Mouse (Mus musculus): ENCODE data around the gene Lrg1. TPM values are rescaled to one million over a fixed set of nuclear protein-coding genes. Genes with fewer than 3 reads are reported as not detected.
A peak's percentile ranks its signal among the peaks of the same experiment; 100 is the strongest.
"Not testable (repeated sequence)": the region's sequence is repeated elsewhere in the genome, so short reads cannot be mapped to it uniquely, and the experiment has no call there.

The Lrg1 gene
- polyA plus RNA-seq, 1 experiment, result 2.6 TPM

- H3K4me3 ChIP-seq (ENCODE audit: insufficient read depth, low read length), result peak overlapping the region; percentile 97
- H3K4me1 ChIP-seq (ENCODE audit: control insufficient read depth, insufficient read depth, low read length), result peaks cover 4% of the 10 kb centered on the region
- TF ChIP-seq POLR2A (IDR thresholded peaks at IDR 0.05; ENCODE audit: extremely low read depth, insufficient read depth, low read length) (no peak), CTCF (IDR thresholded peaks at IDR 0.05; ENCODE audit: extremely low read depth, insufficient read depth, low read length) (no peak)
- H3K27ac ChIP-seq (ENCODE audit: insufficient read depth, low read length), result no peak overlapping the region
Measured at GRCm38 (mm10) chr17:56080781-56081585, 40.8 kb downstream of the Lrg1 start.

- Histone ChIP-seq H3K27ac (ENCODE audit: insufficient read depth, low read length) (no peak overlapping the region), H3K4me3 (ENCODE audit: insufficient read depth, low read length) (peak overlapping the region; percentile 97), H3K4me1 (ENCODE audit: control insufficient read depth, insufficient read depth, low read length) (peaks cover 4% of the 10 kb centered on the region)
- no peak for TF ChIP-seq POLR2A (IDR thresholded peaks at IDR 0.05; ENCODE audit: extremely low read depth, insufficient read depth, low read length)
- no peak for TF ChIP-seq CTCF (IDR thresholded peaks at IDR 0.05; ENCODE audit: extremely low read depth, insufficient read depth, low read length)
Measured at GRCm38 (mm10) chr17:56079921-56080320, 41.9 kb downstream of the Lrg1 start.

GRCm38 (mm10) chr17:56078880-56079795 is 42.7 kb downstream of the Lrg1 start, which contains the start of gene Hdgfl2:
Gene Hdgfl2, plus strand, starts transcription at chr17:56079634.
- Histone ChIP-seq H3K4me1 (ENCODE audit: control insufficient read depth, insufficient read depth, low read length) (peaks cover 3% of the 10 kb centered on the region), H3K27ac (ENCODE audit: insufficient read depth, low read length) (no peak within 1 kb of the TSS)
- peak; percentile 79 for TF ChIP-seq POLR2A (IDR thresholded peaks at IDR 0.05; ENCODE audit: extremely low read depth, insufficient read depth, low read length)
- no peak for TF ChIP-seq CTCF (IDR thresholded peaks at IDR 0.05; ENCODE audit: extremely low read depth, insufficient read depth, low read length)

GRCm38 (mm10) chr17:56078361-56078760 is 43.4 kb downstream of the Lrg1 start:
- H3K4me3 ChIP-seq (ENCODE audit: insufficient read depth, low read length); H3K27ac ChIP-seq (ENCODE audit: insufficient read depth, low read length); H3K4me1 ChIP-seq (ENCODE audit: control insufficient read depth, insufficient read depth, low read length): not testable (repeated sequence)

More at GRCm38 (mm10) chr17:56078880-56079795, 42.7 kb downstream of the Lrg1 start, which contains the start of gene Hdgfl2:
- peak within 1 kb of the TSS; percentile 97 for H3K4me3 ChIP-seq (ENCODE audit: insufficient read depth, low read length)

- H3K4me1 ChIP-seq (ENCODE audit: control insufficient read depth, insufficient read depth, low read length), result peaks cover 5% of the 10 kb centered on the region; the same call in 1 of the 2 replicates
- no peak overlapping the region for H3K27ac ChIP-seq (ENCODE audit: insufficient read depth, low read length)
- no peak overlapping the region for H3K4me3 ChIP-seq (ENCODE audit: insufficient read depth, low read length)
- TF ChIP-seq CTCF (IDR thresholded peaks at IDR 0.05; ENCODE audit: extremely low read depth, insufficient read depth, low read length) (no peak), POLR2A (IDR thresholded peaks at IDR 0.05; ENCODE audit: extremely low read depth, insufficient read depth, low read length) (no peak)
Measured at GRCm38 (mm10) chr17:56077523-56077922, 44.3 kb downstream of the Lrg1 start.

DNA sequence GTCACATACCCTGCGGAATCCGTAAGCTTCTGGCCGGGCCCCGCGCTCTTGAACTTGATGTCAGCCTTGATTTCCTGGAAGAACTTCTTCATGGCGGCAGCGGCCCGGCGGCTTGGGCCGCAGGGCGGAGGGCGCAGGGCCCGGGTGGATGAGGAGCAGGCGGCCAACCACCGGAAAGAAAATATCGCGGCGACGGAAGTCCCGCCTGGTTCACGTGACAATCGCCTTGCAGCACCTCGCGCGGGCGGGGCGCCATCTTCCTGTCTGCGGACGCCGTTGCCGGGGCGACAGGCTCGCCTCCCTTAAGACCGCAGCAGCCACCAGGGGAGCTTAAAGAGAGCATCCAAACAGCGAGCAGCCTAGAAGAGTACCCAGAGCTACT is 47.0 kb downstream of the Lrg1 start, which contains the start of gene Ubxn6:
TSS of gene Ubxn6 (minus strand) at position 202 of the 382 bp plus-strand sequence.
- TF ChIP-seq POLR2A (IDR thresholded peaks at IDR 0.05; ENCODE audit: extremely low read depth, insufficient read depth, low read length) (peak; percentile 61), CTCF (IDR thresholded peaks at IDR 0.05; ENCODE audit: extremely low read depth, insufficient read depth, low read length) (0 out of 2 replicates have a peak, but pooled peaks have one; percentile 12)
- Histone ChIP-seq H3K27ac (ENCODE audit: insufficient read depth, low read length) (peak within 1 kb of the TSS; percentile 95), H3K4me3 (ENCODE audit: insufficient read depth, low read length) (peak within 1 kb of the TSS; percentile 86), H3K4me1 (ENCODE audit: control insufficient read depth, insufficient read depth, low read length) (peaks cover 2% of the 10 kb centered on the region; the same call in 1 of the 2 replicates)

GRCm38 (mm10) chr17:56074097-56074826 is 47.5 kb downstream of the Lrg1 start:
- Histone ChIP-seq H3K4me3 (ENCODE audit: insufficient read depth, low read length) (peak overlapping the region; percentile 86), H3K4me1 (ENCODE audit: control insufficient read depth, insufficient read depth, low read length) (peaks cover 2% of the 10 kb centered on the region; the same call in 1 of the 2 replicates), H3K27ac (ENCODE audit: insufficient read depth, low read length) (peak overlapping the region; percentile 95)
- no peak for TF ChIP-seq POLR2A (IDR thresholded peaks at IDR 0.05; ENCODE audit: extremely low read depth, insufficient read depth, low read length)
- no peak for TF ChIP-seq CTCF (IDR thresholded peaks at IDR 0.05; ENCODE audit: extremely low read depth, insufficient read depth, low read length)

GRCm38 (mm10) chr17:56072243-56072642 is 49.6 kb downstream of the Lrg1 start:
- no peak overlapping the region for H3K27ac ChIP-seq (ENCODE audit: insufficient read depth, low read length)
- no peak for TF ChIP-seq CTCF (IDR thresholded peaks at IDR 0.05; ENCODE audit: extremely low read depth, insufficient read depth, low read length)
- TF ChIP-seq POLR2A (IDR thresholded peaks at IDR 0.05; ENCODE audit: extremely low read depth, insufficient read depth, low read length), result no peak
- peaks cover 2% of the 10 kb centered on the region; the same call in 1 of the 2 replicates for H3K4me1 ChIP-seq (ENCODE audit: control insufficient read depth, insufficient read depth, low read length)
- no peak overlapping the region for H3K4me3 ChIP-seq (ENCODE audit: insufficient read depth, low read length)

DNA sequence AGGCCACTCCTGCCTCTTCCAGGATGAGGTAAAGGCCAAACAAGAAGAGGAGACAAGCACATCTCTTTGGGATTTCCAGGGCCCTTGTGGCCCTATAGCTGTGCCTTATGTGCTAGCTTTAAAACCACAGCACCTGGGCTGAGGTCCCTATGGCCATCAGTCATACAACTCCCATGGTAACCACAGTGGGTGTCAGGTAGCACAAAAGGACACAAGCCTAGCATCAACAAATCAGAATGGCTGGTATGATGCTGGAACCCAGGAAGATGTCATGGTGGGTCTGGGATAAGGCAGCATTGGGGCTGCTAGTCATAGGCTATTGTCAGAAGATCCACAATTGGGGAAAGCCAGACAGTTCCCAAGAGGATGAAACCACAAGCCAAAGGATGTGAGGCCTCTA is 50.7 kb downstream of the Lrg1 start:
- Histone ChIP-seq H3K4me3 (ENCODE audit: insufficient read depth, low read length) (no peak overlapping the region), H3K4me1 (ENCODE audit: control insufficient read depth, insufficient read depth, low read length) (peaks cover 2% of the 10 kb centered on the region; the same call in 1 of the 2 replicates), H3K27ac (ENCODE audit: insufficient read depth, low read length) (no peak overlapping the region)
- TF ChIP-seq POLR2A (IDR thresholded peaks at IDR 0.05; ENCODE audit: extremely low read depth, insufficient read depth, low read length), result no peak

Other genes with a start within 250 kb of the Lrg1 start
- 3.0 and 3.8 TPM in 2 replicates for gene Zfp119a, start 243.1 kb downstream of the Lrg1 start, polyA plus RNA-seq (2012; rRNA removed)
- 5.6 and 6.0 TPM in 2 replicates for gene Zfp959, start 229.9 kb downstream of the Lrg1 start, polyA plus RNA-seq (2012; rRNA removed)
- gene Zfp119b, start 172.5 kb downstream of the Lrg1 start, polyA plus RNA-seq (2012; rRNA removed), result 2.5 and 3.2 TPM in 2 replicates
- 2.1 and 2.3 TPM in 2 replicates for gene Ebi3, start 169.4 kb downstream of the Lrg1 start, polyA plus RNA-seq (2012; rRNA removed)
- gene Yju2, start 162.9 kb downstream of the Lrg1 start, polyA plus RNA-seq (2012; rRNA removed), result 9.1 and 11.0 TPM in 2 replicates
- gene Shd, start 151.5 kb downstream of the Lrg1 start, polyA plus RNA-seq (2012; rRNA removed), result 74.8 and 83.5 TPM in 2 replicates
- 76.7 and 91.0 TPM in 2 replicates for gene Fsd1, start 135.5 kb downstream of the Lrg1 start, polyA plus RNA-seq (2012; rRNA removed)
- 6.0 TPM in 2 replicates for gene Stap2, start 116.4 kb downstream of the Lrg1 start, polyA plus RNA-seq (2012; rRNA removed)
- gene Mpnd, start 116.3 kb downstream of the Lrg1 start, polyA plus RNA-seq (2012; rRNA removed), result 142 and 154 TPM in 2 replicates
- gene Sh3gl1, start 85.4 kb downstream of the Lrg1 start, polyA plus RNA-seq (2012; rRNA removed), result 56.5 and 59.4 TPM in 2 replicates
- 2.6 and 2.8 TPM in 2 replicates for gene Chaf1a, start 81.6 kb downstream of the Lrg1 start, polyA plus RNA-seq (2012; rRNA removed)
- 109 and 120 TPM in 2 replicates for gene Ubxn6, start 47.0 kb downstream of the Lrg1 start, polyA plus RNA-seq (2012; rRNA removed)
- gene Hdgfl2, start 42.4 kb downstream of the Lrg1 start, polyA plus RNA-seq (2012; rRNA removed), result 126 and 148 TPM in 2 replicates
- 0.73 and 1.2 TPM in 2 replicates for gene Plin4, start 12.2 kb downstream of the Lrg1 start, polyA plus RNA-seq (2012; rRNA removed)
- gene Plin5, start 4.4 kb downstream of the Lrg1 start, polyA plus RNA-seq (2012; rRNA removed), result 0.55 and 0.67 TPM in 2 replicates
- 87.3 and 88.9 TPM in 2 replicates for gene Sema6b, start 18.3 kb upstream of the Lrg1 start, polyA plus RNA-seq (2012; rRNA removed)
- 7.5 and 8.5 TPM in 2 replicates for gene Tnfaip8l1, start 40.5 kb upstream of the Lrg1 start, polyA plus RNA-seq (2012; rRNA removed)
- gene Mydgf, start 61.9 kb upstream of the Lrg1 start, polyA plus RNA-seq (2012; rRNA removed), result 43.3 and 45.8 TPM in 2 replicates
- gene Dpp9, start 96.9 kb upstream of the Lrg1 start, polyA plus RNA-seq (2012; rRNA removed), result 51.2 and 52.0 TPM in 2 replicates
- gene Fem1a, start 134.8 kb upstream of the Lrg1 start, polyA plus RNA-seq (2012; rRNA removed), result 23.3 and 24.1 TPM in 2 replicates
- 4.2 and 4.8 TPM in 2 replicates for gene Ticam1, start 154.8 kb upstream of the Lrg1 start, polyA plus RNA-seq (2012; rRNA removed)
- 8.4 and 10.1 TPM in 2 replicates for gene Plin3, start 170.9 kb upstream of the Lrg1 start, polyA plus RNA-seq (2012; rRNA removed)
- gene Arrdc5, start 178.3 kb upstream of the Lrg1 start, polyA plus RNA-seq (2012; rRNA removed), result not detected in 2 replicates
- 1.1 and 1.8 TPM in 2 replicates for gene Uhrf1, start 181.3 kb upstream of the Lrg1 start, polyA plus RNA-seq (2012; rRNA removed)
- gene Kdm4b, start 204.1 kb upstream of the Lrg1 start, polyA plus RNA-seq (2012; rRNA removed), result 43.5 and 45.0 TPM in 2 replicates